Mouse (Mus musculus): ENCODE measurements around the gene Katnb1.

- TF ChIP-seq CTCF (conservative IDR thresholded peaks at IDR 0.05; ENCODE audit: low read length) (no peak), POU5F1 (IDR thresholded peaks at IDR 0.05; ENCODE audit: borderline replicate concordance, low read length) (no peak)
Measured at GRCm38 (mm10) chr8:95107306-95107705, 26.3 kb downstream of the Katnb1 start.
